Mouse (Mus musculus): Measurements from ENCODE around the gene Prim1. TPM values are rescaled to one million over a fixed set of nuclear protein-coding genes. Genes with fewer than 3 reads are reported as not detected.
"Not testable (repeated sequence)": the region's sequence is repeated elsewhere in the genome, so short reads cannot be mapped to it uniquely, and the experiment has no call there.

Gene Prim1
- polyA plus RNA-seq, 1 experiment from 2014 or later, result 57.8 TPM

- Histone ChIP-seq H3K4me3 (no peak overlapping the region), H3K9me3 (no peaks in the 10 kb centered on the region), H3K27ac (no peak overlapping the region), H3K27me3 (replicated peaks) (no peaks in the 10 kb centered on the region), H3K4me2 (replicated peaks) (no peak overlapping the region), H3K9ac (no peak overlapping the region), H3K36me3 (peaks cover 58% of the 10 kb centered on the region), H3K4me1 (peaks cover 43% of the 10 kb centered on the region)
- 74% methylated on average over 3 of the region's 3 CpGs for whole genome bisulfite sequencing
- ATAC-seq (ENCODE audit: low FRiP score, low read depth), result no peak
These were observed 24.9 kb downstream of the Prim1 start for GRCm38 (mm10) chr10:128039858-128040257.

GRCm38 (mm10) chr10:128040293-128040692, 25.3 kb downstream of the Prim1 start:
- H3K4me1 ChIP-seq, result peaks cover 41% of the 10 kb centered on the region
- no peak overlapping the region for H3K4me2 ChIP-seq (replicated peaks)
- H3K27ac ChIP-seq, result no peak overlapping the region
- no peaks in the 10 kb centered on the region for H3K9me3 ChIP-seq
- H3K9ac ChIP-seq, result no peak overlapping the region
- H3K4me3 ChIP-seq, result no peak overlapping the region
- ATAC-seq (ENCODE audit: low FRiP score, low read depth), result no peak
- no peaks in the 10 kb centered on the region for H3K27me3 ChIP-seq (replicated peaks)
- peaks cover 62% of the 10 kb centered on the region for H3K36me3 ChIP-seq
- 94% methylated on average over 5 of the region's 5 CpGs for WGBS

- no peak for ATAC-seq (ENCODE audit: low FRiP score, low read depth)
- H3K4me1 ChIP-seq, result peaks cover 41% of the 10 kb centered on the region
- H3K9me3 ChIP-seq, result no peaks in the 10 kb centered on the region
- no peak overlapping the region for H3K9ac ChIP-seq
- no peak overlapping the region for H3K4me2 ChIP-seq (replicated peaks)
- H3K27ac ChIP-seq, result no peak overlapping the region
- H3K4me3 ChIP-seq, result no peak overlapping the region
- H3K27me3 ChIP-seq (replicated peaks), result no peaks in the 10 kb centered on the region
- 83% methylated on average over 4 of the region's 4 CpGs for WGBS
- H3K36me3 ChIP-seq, result peaks cover 76% of the 10 kb centered on the region
These were observed 26.7 kb downstream of the Prim1 start for GRCm38 (mm10) chr10:128041636-128042035.

- H3K36me3 ChIP-seq, result peaks cover 82% of the 10 kb centered on the region
- H3K27me3 ChIP-seq (replicated peaks), result no peaks in the 10 kb centered on the region
- H3K27ac ChIP-seq, result no peak overlapping the region
- H3K4me3 ChIP-seq, result no peak overlapping the region
- H3K9ac ChIP-seq, result no peak overlapping the region
- no peak overlapping the region for H3K4me2 ChIP-seq (replicated peaks)
- no peaks in the 10 kb centered on the region for H3K9me3 ChIP-seq
- peaks cover 32% of the 10 kb centered on the region for H3K4me1 ChIP-seq
- ATAC-seq (ENCODE audit: low FRiP score, low read depth), result no peak
- WGBS, result 96% methylated on average over 3 of the region's 3 CpGs
These were observed 27.5 kb downstream of the Prim1 start for GRCm38 (mm10) chr10:128042466-128042865.

- no peaks in the 10 kb centered on the region for H3K27me3 ChIP-seq (replicated peaks)
- peaks cover 87% of the 10 kb centered on the region for H3K36me3 ChIP-seq
- WGBS, result 79% methylated on average over 3 of the region's 3 CpGs
- no peak overlapping the region for H3K4me3 ChIP-seq
- no peaks in the 10 kb centered on the region for H3K9me3 ChIP-seq
- peaks cover 27% of the 10 kb centered on the region for H3K4me1 ChIP-seq
- no peak for ATAC-seq (ENCODE audit: low FRiP score, low read depth)
- no peak overlapping the region for H3K27ac ChIP-seq
- no peak overlapping the region for H3K9ac ChIP-seq
- no peak overlapping the region for H3K4me2 ChIP-seq (replicated peaks)
These were observed 28.3 kb downstream of the Prim1 start for GRCm38 (mm10) chr10:128043041-128043835.

- Histone ChIP-seq H3K4me2 (replicated peaks) (no peak overlapping the region), H3K27me3 (replicated peaks) (no peaks in the 10 kb centered on the region), H3K4me1 (peaks cover 10% of the 10 kb centered on the region), H3K27ac (no peak overlapping the region), H3K4me3 (no peak overlapping the region), H3K36me3 (peaks cover 79% of the 10 kb centered on the region), H3K9me3 (no peaks in the 10 kb centered on the region), H3K9ac (no peak overlapping the region)
- no peak for ATAC-seq (ENCODE audit: low FRiP score, low read depth)
- WGBS, result 95% methylated on average over 8 of the region's 8 CpGs
These were observed 33.2 kb downstream of the Prim1 start for GRCm38 (mm10) chr10:128048157-128048556.

GRCm38 (mm10) chr10:128049741-128050140, 34.8 kb downstream of the Prim1 start:
- WGBS, result 91% methylated on average over 2 of the region's 2 CpGs
- H3K36me3 ChIP-seq, result peaks cover 64% of the 10 kb centered on the region
- no peak overlapping the region for H3K27ac ChIP-seq
- H3K4me3 ChIP-seq, result no peak overlapping the region
- 0 out of 2 replicates have a peak, but pooled peaks have one; percentile 37 for ATAC-seq (ENCODE audit: low FRiP score, low read depth)
- H3K27me3 ChIP-seq (replicated peaks), result no peaks in the 10 kb centered on the region
- no peak overlapping the region for H3K9ac ChIP-seq
- H3K4me2 ChIP-seq (replicated peaks), result no peak overlapping the region
- no peaks in the 10 kb centered on the region for H3K4me1 ChIP-seq
- H3K9me3 ChIP-seq, result no peaks in the 10 kb centered on the region

- H3K9ac ChIP-seq, result no peak overlapping the region
- H3K4me1 ChIP-seq, result no peaks in the 10 kb centered on the region
- H3K27me3 ChIP-seq (replicated peaks), result no peaks in the 10 kb centered on the region
- H3K4me2 ChIP-seq (replicated peaks), result no peak overlapping the region
- no peak overlapping the region for H3K4me3 ChIP-seq
- no peaks in the 10 kb centered on the region for H3K9me3 ChIP-seq
- peaks cover 58% of the 10 kb centered on the region for H3K36me3 ChIP-seq
- H3K27ac ChIP-seq, result no peak overlapping the region
- WGBS, result 82% methylated on average over 2 of the region's 2 CpGs
- no peak for ATAC-seq (ENCODE audit: low FRiP score, low read depth)
These were observed 35.4 kb downstream of the Prim1 start for GRCm38 (mm10) chr10:128050355-128050754.

- Histone ChIP-seq H3K27me3 (replicated peaks) (no peaks in the 10 kb centered on the region), H3K4me1 (no peaks in the 10 kb centered on the region), H3K36me3 (peaks cover 46% of the 10 kb centered on the region), H3K4me3 (no peak overlapping the region), H3K4me2 (replicated peaks) (no peak overlapping the region), H3K27ac (no peak overlapping the region), H3K9me3 (no peaks in the 10 kb centered on the region), H3K9ac (no peak overlapping the region)
- ATAC-seq (ENCODE audit: low FRiP score, low read depth), result no peak
- WGBS, result 94% methylated on average over 5 of the region's 5 CpGs
These were observed 36.6 kb downstream of the Prim1 start for GRCm38 (mm10) chr10:128051589-128051988.

- H3K9me3 ChIP-seq; ATAC-seq (ENCODE audit: low FRiP score, low read depth); H3K4me3 ChIP-seq; H3K27me3 ChIP-seq (replicated peaks); H3K4me2 ChIP-seq (replicated peaks); H3K27ac ChIP-seq; H3K9ac ChIP-seq; H3K4me1 ChIP-seq: not testable (repeated sequence)
- H3K36me3 ChIP-seq, result peaks cover 41% of the 10 kb centered on the region
- 100% methylated on average over 1 of the region's 2 CpGs for WGBS
These were observed 37.2 kb downstream of the Prim1 start for GRCm38 (mm10) chr10:128052136-128052535.

- no peak overlapping the region for H3K27ac ChIP-seq
- no peaks in the 10 kb centered on the region for H3K27me3 ChIP-seq (replicated peaks)
- ATAC-seq (ENCODE audit: low FRiP score, low read depth), result no peak
- H3K9ac ChIP-seq, result no peak overlapping the region
- WGBS, result 95% methylated on average over 8 of the region's 8 CpGs
- H3K36me3 ChIP-seq, result peaks cover 34% of the 10 kb centered on the region
- peaks cover 6% of the 10 kb centered on the region; the same call in 1 of the 2 replicates for H3K4me1 ChIP-seq
- H3K9me3 ChIP-seq, result no peaks in the 10 kb centered on the region
- H3K4me3 ChIP-seq, result no peak overlapping the region
- no peak overlapping the region for H3K4me2 ChIP-seq (replicated peaks)
These were observed 38.0 kb downstream of the Prim1 start for GRCm38 (mm10) chr10:128053001-128053400.

- H3K36me3 ChIP-seq, result no peaks in the 10 kb centered on the region
- 1% methylated on average over 18 of the region's 18 CpGs for WGBS
- peak; percentile 38 for ATAC-seq (ENCODE audit: low FRiP score, low read depth)
These were observed 43.2 kb downstream of the Prim1 start for GRCm38 (mm10) chr10:128058184-128058583.

More at GRCm38 (mm10) chr10:128058184-128058583, 43.2 kb downstream of the Prim1 start:
- no peaks in the 10 kb centered on the region for H3K9me3 ChIP-seq
- peak overlapping the region; percentile 67 for H3K4me2 ChIP-seq (replicated peaks)
- peak overlapping the region; percentile 72 for H3K4me3 ChIP-seq
- H3K9ac ChIP-seq, result peak overlapping the region; percentile 82
- H3K27me3 ChIP-seq (replicated peaks), result no peaks in the 10 kb centered on the region
- peaks cover 23% of the 10 kb centered on the region for H3K4me1 ChIP-seq
- peak overlapping the region; percentile 97 for H3K27ac ChIP-seq

Measured in neural tube, embryonic 12.5 days (tissue).